Mouse (Mus musculus) liver, postnatal 0 days (tissue): ENCODE results near the gene Npm3. TPM values are rescaled to one million over a fixed set of nuclear protein-coding genes. Genes with fewer than 3 reads are reported as not detected.
A peak's percentile ranks its signal among the peaks of the same experiment; 100 is the strongest.

ENCODE experiments used
- ATAC-seq: fragments of 200-750 bp; cut with Nextera tagmentation; 2 replicates; pipeline ENCODE4 v1.8.0; 2017; ENCODE audit warnings: mild to moderate bottlenecking, moderate library complexity
- DNase-seq: peaks from one replicate; pipeline ENCODE4 v3.0.0-alpha.2; 2016
- H3K27ac ChIP-seq: fragments of 300-500 bp; sonication (generic); 2 replicates; pipeline ENCODE4 v1.5.1; 2014; ENCODE audit warnings: antibody characterized with exemption, moderate library complexity, mild to moderate bottlenecking, low read depth
- H3K27me3 ChIP-seq: fragments of 300-500 bp; sonication (generic); 2 replicates; pipeline ENCODE4 v1.6.1; 2014; ENCODE audit warnings: low read length, control low read depth, mixed read lengths; ENCODE audit not compliant: insufficient read depth
- H3K36me3 ChIP-seq: fragments of 300-500 bp; sonication (generic); replicated peaks from 2 replicates; pipeline ENCODE4 v1.6.1; 2014; ENCODE audit warnings: mild to moderate bottlenecking, control low read depth, low read length, moderate library complexity, mixed read lengths; ENCODE audit not compliant: insufficient read depth
- H3K4me1 ChIP-seq: fragments of 300-500 bp; sonication (generic); 2 replicates; pipeline ENCODE4 v1.6.1; 2014; ENCODE audit warnings: antibody characterized with exemption, mild to moderate bottlenecking, control low read depth; ENCODE audit not compliant: insufficient read depth
- H3K4me2 ChIP-seq: fragments of 300-500 bp; sonication (generic); 2 replicates; pipeline ENCODE4 v1.6.1; 2014; ENCODE audit warnings: low read depth, mild to moderate bottlenecking, low read length, moderate library complexity, mixed read lengths
- H3K4me3 ChIP-seq: fragments of 300-500 bp; sonication (generic); 2 replicates; pipeline ENCODE4 v1.5.1; 2014; ENCODE audit warnings: low read depth, low read length
- H3K9ac ChIP-seq: fragments of 300-500 bp; sonication (generic); replicated peaks from 2 replicates; pipeline ENCODE4 v1.6.1; 2014; ENCODE audit warnings: mild to moderate bottlenecking, moderate library complexity
- H3K9me3 ChIP-seq: fragments of 300-500 bp; sonication (generic); 2 replicates; pipeline ENCODE4 v1.6.1; 2016; ENCODE audit warnings: mild to moderate bottlenecking, control low read depth, low read length, mixed read lengths
- CTCF ChIP-seq: sonication (generic); IDR thresholded peaks from 2 replicates; pipeline ENCODE4 v1.5.1; 2016; ENCODE audit warnings: antibody characterized with exemption, low read depth
- EP300 ChIP-seq: IDR thresholded peaks from 2 replicates; pipeline ENCODE4 v1.6.1; 2016; ENCODE audit warnings: antibody characterized with exemption, low read depth, mild to moderate bottlenecking
- WGBS: fragments of 180-500 bp; shearing (Covaris S2); extraction: QIAGEN DNeasy Blood & Tissue Kit; methylation state at CpG from one replicate; pipeline ENCODE4 v1.1.7; 2014; ENCODE audit not compliant: insufficient replicate concordance; 5-methylcytosine and 5-hydroxymethylcytosine counted together
- polyA plus RNA-seq: library from polyadenylated mRNA; unstranded; fragments of >200 nt; fragmentation: Nextera tagmentation; extraction: Ambion mirVana; gene quantifications from 2 replicates; pipeline ENCODE4 v1.2.1, GENCODE M21; 2015

The Npm3 gene
- polyA plus RNA-seq, 1 experiment from 2014 or later = 6.5 TPM

DNA sequence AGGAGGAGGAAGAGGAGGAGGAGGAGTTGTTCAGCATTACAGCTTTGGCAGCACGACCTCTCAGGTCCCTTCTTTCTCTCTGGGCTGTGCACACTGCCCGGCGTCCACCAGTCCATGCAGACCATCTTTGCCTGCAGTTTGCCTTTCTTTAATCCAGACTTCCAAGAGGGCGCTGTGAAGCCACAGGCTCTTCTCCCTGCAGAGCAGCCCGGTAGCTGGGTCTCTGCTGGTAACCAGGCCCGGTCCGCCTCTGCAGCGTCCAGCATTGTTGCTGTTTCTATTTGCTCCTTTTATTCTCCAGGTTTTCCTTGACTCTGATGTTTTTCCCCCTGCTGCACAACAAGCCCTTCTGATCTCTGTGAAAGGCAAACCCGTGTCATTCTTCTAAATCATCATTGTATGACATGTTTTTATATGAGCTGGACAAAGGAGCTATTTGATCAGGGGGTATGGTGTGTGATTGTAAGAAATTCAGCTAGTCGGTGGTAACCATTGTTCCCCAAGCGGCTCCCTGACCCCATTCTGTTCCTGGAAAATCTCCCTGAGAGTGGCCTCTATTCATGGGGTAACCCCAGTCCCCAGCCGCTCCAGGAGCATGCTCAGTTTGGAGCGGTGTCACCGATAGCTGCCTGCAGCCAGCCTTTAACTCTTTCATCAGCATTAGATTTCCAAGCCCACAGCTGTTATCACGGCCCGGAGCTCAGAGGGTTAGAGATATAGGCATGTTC is 31.7 kb downstream of the Npm3 start:
- TF ChIP-seq EP300 (no peak), CTCF (peak; percentile 23; the same call in 1 of the 2 replicates)
- no peak for DNase-seq
- ATAC-seq = no peak
- Histone ChIP-seq H3K9ac (no peak overlapping the region), H3K36me3 (no peaks in the 10 kb centered on the region), H3K4me2 (no peak overlapping the region), H3K4me3 (no peak overlapping the region), H3K27ac (no peak overlapping the region), H3K27me3 (peaks cover 5% of the 10 kb centered on the region; the same call in 1 of the 2 replicates), H3K9me3 (no peaks in the 10 kb centered on the region), H3K4me1 (no peaks in the 10 kb centered on the region)
- WGBS = 26% methylated on average over 16 of the region's 16 CpGs

DNA sequence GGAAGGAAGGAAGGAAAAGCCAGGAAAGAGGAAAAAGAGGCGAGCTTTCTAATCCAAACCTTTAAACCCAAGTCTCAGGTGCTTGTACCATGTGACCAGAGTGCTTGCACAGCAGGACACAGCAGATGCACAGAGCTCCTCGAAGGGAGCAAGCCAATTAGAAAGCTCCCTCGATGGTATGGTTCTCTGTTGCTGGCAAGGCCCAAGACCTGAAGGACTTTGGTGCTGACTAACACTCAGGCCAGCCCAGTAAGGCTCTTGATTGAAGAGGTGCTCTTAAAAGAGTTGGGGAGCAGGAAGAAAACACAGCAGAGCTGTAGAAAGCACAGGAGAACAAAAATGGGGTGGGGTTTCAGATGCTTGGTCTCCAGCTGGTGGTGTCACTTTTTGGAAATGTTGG is 40.7 kb downstream of the Npm3 start:
- no peak for ATAC-seq
- Histone ChIP-seq H3K36me3 (no peaks in the 10 kb centered on the region), H3K4me1 (no peaks in the 10 kb centered on the region), H3K9me3 (no peaks in the 10 kb centered on the region), H3K4me3 (no peak overlapping the region), H3K27ac (no peak overlapping the region), H3K9ac (no peak overlapping the region), H3K4me2 (no peak overlapping the region), H3K27me3 (no peaks in the 10 kb centered on the region)
- TF ChIP-seq CTCF (no peak), EP300 (no peak)
- no peak for DNase-seq
- 59% methylated on average over 3 of the region's 3 CpGs for WGBS

Other genes with a start within 250 kb of the Npm3 start
- gene Poll, start 189.1 kb downstream of the Npm3 start, polyA plus RNA-seq = 3.1 and 3.4 TPM in 2 replicates
- 12.8 and 13.1 TPM in 2 replicates for gene Gm17018, start 189.0 kb downstream of the Npm3 start, polyA plus RNA-seq
- 2.2 and 3.0 TPM in 2 replicates for gene Fbxw4, start 89.3 kb downstream of the Npm3 start, polyA plus RNA-seq
- gene Fgf8, start 6.7 kb downstream of the Npm3 start, polyA plus RNA-seq = not detected in 2 replicates
- 10.3 and 10.8 TPM in 2 replicates for gene Mgea5, start 34.2 kb upstream of the Npm3 start, polyA plus RNA-seq
- 0.59 and 0.71 TPM in 2 replicates for gene Kcnip2, start 66.5 kb upstream of the Npm3 start, polyA plus RNA-seq
- 3.1 and 3.5 TPM in 2 replicates for gene Armh3, start 248.9 kb upstream of the Npm3 start, polyA plus RNA-seq